Mouse (Mus musculus) kidney, embryonic 15.5 days (tissue): ENCODE data around the gene Gm11111. TPM values are rescaled to one million over a fixed set of nuclear protein-coding genes. Genes with fewer than 3 reads are reported as not detected.

Source experiments
- ATAC-seq: fragments of 200-750 bp; cut with Nextera tagmentation; replicated peaks from 2 replicates; pipeline ENCODE4 v1.8.0; 2017; ENCODE audit warnings: moderate TSS enrichment; ENCODE audit not compliant: low FRiP score
- H3K27ac ChIP-seq: fragments of 300-500 bp; sonication (generic); 2 replicates; pipeline ENCODE4 v1.5.1; 2015; ENCODE audit warnings: mild to moderate bottlenecking, inconsistent platforms
- H3K27me3 ChIP-seq: fragments of 300-500 bp; sonication (generic); 2 replicates; pipeline ENCODE4 v1.6.1; 2015; ENCODE audit warnings: inconsistent platforms
- H3K36me3 ChIP-seq: fragments of 300-500 bp; sonication (generic); 2 replicates; pipeline ENCODE4 v1.6.1; 2015; ENCODE audit warnings: inconsistent platforms
- H3K4me1 ChIP-seq: fragments of 300-500 bp; sonication (generic); 2 replicates; pipeline ENCODE4 v1.6.1; 2015; ENCODE audit warnings: inconsistent platforms
- H3K4me2 ChIP-seq: fragments of 300-500 bp; sonication (generic); 2 replicates; pipeline ENCODE4 v1.6.1; 2015; ENCODE audit warnings: moderate library complexity, mild to moderate bottlenecking, inconsistent platforms
- H3K4me3 ChIP-seq: fragments of 300-500 bp; sonication (generic); replicated peaks from 2 replicates; pipeline ENCODE4 v1.5.1; 2015; ENCODE audit warnings: mild to moderate bottlenecking, inconsistent platforms
- H3K9ac ChIP-seq: fragments of 300-500 bp; sonication (generic); 2 replicates; pipeline ENCODE4 v1.6.1; 2015; ENCODE audit warnings: mild to moderate bottlenecking, inconsistent platforms
- H3K9me3 ChIP-seq: fragments of 300-500 bp; sonication (generic); replicated peaks from 2 replicates; pipeline ENCODE4 v1.6.1; 2016; ENCODE audit warnings: inconsistent platforms
- WGBS: fragments of 180-500 bp; shearing (Covaris S2); methylation state at CpG from one replicate; pipeline ENCODE4 v1.1.7; 2015; ENCODE audit warnings: mixed read lengths; 5-methylcytosine and 5-hydroxymethylcytosine counted together
- polyA plus RNA-seq: library from polyadenylated mRNA; unstranded; fragments of >200 nt; fragmentation: Nextera tagmentation; extraction: Ambion mirVana; gene quantifications from 2 replicates; pipeline ENCODE4 v1.2.1, GENCODE M21; 2015

Gm11111 gene
- polyA plus RNA-seq: not detected in 2 replicates

DNA sequence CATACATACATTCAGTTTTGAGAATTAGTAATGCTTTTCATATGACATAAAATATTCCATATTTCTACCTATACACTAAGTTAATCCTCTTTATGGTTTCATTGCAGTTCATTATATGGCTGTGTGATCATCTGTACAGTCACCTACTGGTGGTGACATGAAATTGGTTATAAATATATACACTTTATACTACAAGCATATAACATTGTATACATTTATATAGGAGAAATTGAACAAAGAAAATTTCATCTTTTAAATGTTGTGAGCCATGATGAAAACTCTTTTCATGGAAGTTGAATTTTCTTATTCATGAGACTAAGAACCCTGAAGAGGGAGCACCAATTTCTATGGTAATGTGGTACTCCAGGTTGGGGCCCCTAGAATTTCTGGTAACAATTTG, at the start of gene Gm11111:
Gm11111 (plus strand) TSS at position 301 of the 400 bp plus-strand sequence.
- Histone ChIP-seq H3K9ac (no peak within 1 kb of the TSS), H3K4me3 (no peak within 1 kb of the TSS), H3K27me3 (no peaks in the 10 kb centered on the region), H3K4me2 (no peak within 1 kb of the TSS), H3K27ac (no peak within 1 kb of the TSS), H3K4me1 (peaks cover 5% of the 10 kb centered on the region; the same call in 1 of the 2 replicates), H3K9me3 (no peaks in the 10 kb centered on the region), H3K36me3 (no peaks in the 10 kb centered on the region)
- ATAC-seq: no peak

- Histone ChIP-seq H3K27ac (no peak overlapping the region), H3K4me2 (no peak overlapping the region), H3K27me3 (no peaks in the 10 kb centered on the region), H3K36me3 (no peaks in the 10 kb centered on the region), H3K4me1 (no peaks in the 10 kb centered on the region), H3K9ac (no peak overlapping the region), H3K4me3 (no peak overlapping the region), H3K9me3 (no peaks in the 10 kb centered on the region)
- ATAC-seq: no peak
- WGBS: 49% methylated on average over 7 of the region's 7 CpGs
Observed at GRCm38 (mm10) chr5:98516214-98516613, 36.3 kb upstream of the Gm11111 start.

GRCm38 (mm10) chr5:98520118-98520517, 32.4 kb upstream of the Gm11111 start:
- H3K27me3 ChIP-seq: no peaks in the 10 kb centered on the region
- no peaks in the 10 kb centered on the region for H3K9me3 ChIP-seq
- no peak overlapping the region for H3K9ac ChIP-seq
- H3K4me3 ChIP-seq: no peak overlapping the region
- no peaks in the 10 kb centered on the region for H3K4me1 ChIP-seq
- WGBS: 51% methylated on average over 2 of the region's 2 CpGs
- no peaks in the 10 kb centered on the region for H3K36me3 ChIP-seq
- H3K4me2 ChIP-seq: no peak overlapping the region
- ATAC-seq: no peak
- no peak overlapping the region for H3K27ac ChIP-seq

DNA sequence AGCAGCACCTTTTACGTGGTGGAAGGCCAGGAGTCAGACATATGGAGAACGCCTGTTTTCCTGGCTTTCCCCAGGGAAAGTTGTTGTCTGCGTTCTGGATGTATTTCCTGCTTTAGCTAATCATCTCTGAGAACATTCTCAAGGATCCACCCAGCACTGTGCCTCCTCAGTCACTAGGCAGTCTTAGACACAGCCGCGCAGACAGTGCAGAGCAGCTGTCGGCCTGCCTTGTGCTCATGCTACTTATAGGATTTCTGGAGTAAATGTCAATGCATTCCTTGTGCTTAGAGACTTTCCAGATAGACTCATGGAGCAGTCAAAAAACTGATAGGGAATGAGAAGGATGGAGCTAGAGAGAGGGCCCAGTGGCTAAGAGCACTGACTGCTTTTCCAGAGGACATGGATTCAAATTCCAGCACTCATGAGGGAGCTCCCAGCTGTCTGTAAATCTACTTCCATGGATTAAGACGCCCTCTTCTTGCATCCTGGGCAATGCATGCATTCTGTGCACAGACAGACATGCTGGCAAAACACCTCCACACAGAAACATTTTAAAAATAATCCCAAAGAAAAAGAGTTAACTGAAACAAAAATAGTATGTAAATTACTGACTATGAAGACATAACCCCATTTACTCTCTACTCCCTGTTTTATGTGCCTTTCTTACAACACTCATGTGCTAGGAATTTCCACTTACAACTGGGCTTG, 30.1 kb upstream of the Gm11111 start:
- 84% methylated on average over 7 of the region's 7 CpGs for WGBS
- Histone ChIP-seq H3K27me3 (no peaks in the 10 kb centered on the region), H3K27ac (no peak overlapping the region), H3K36me3 (no peaks in the 10 kb centered on the region), H3K9ac (no peak overlapping the region), H3K4me3 (no peak overlapping the region), H3K4me1 (no peaks in the 10 kb centered on the region), H3K9me3 (no peaks in the 10 kb centered on the region), H3K4me2 (no peak overlapping the region)
- ATAC-seq: no peak

DNA sequence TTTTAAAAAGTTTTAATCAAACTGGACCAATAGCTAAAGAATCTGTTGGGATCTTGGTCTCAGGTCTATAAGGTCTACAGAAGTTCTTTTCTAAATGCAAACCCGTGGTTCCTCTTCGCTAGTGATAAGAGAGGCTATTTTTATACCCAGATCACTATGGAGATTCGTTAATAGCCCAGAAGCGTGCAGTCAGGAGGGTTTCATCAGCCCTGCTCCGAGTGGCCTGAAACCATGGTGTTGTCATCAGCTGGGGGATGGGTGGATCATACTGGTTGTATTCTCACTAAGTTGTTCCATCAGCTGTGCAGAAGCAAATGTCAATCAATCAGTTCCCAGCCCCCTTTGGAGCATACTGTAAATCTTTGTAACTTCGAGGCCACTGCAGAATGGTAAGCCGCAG, 29.4 kb upstream of the Gm11111 start:
- Histone ChIP-seq H3K4me3 (no peak overlapping the region), H3K27ac (peak overlapping the region; percentile 34; the same call in 1 of the 2 replicates), H3K36me3 (no peaks in the 10 kb centered on the region), H3K4me2 (no peak overlapping the region), H3K9ac (no peak overlapping the region), H3K4me1 (no peaks in the 10 kb centered on the region), H3K9me3 (no peaks in the 10 kb centered on the region), H3K27me3 (no peaks in the 10 kb centered on the region)
- WGBS: 81% methylated on average over 7 of the region's 7 CpGs
- no peak for ATAC-seq

GRCm38 (mm10) chr5:98523783-98524182, 28.7 kb upstream of the Gm11111 start:
- Histone ChIP-seq H3K9ac (no peak overlapping the region), H3K27me3 (no peaks in the 10 kb centered on the region), H3K27ac (0 out of 2 replicates have a peak overlapping the region, but pooled peaks have one; percentile 41), H3K36me3 (no peaks in the 10 kb centered on the region), H3K4me1 (no peaks in the 10 kb centered on the region), H3K4me3 (no peak overlapping the region), H3K4me2 (no peak overlapping the region), H3K9me3 (no peaks in the 10 kb centered on the region)
- 85% methylated on average over 1 of the region's 1 CpGs for WGBS
- 0 out of 2 replicates have a peak, but pooled peaks have one; percentile 52 for ATAC-seq

- Histone ChIP-seq H3K9ac (no peak overlapping the region), H3K4me2 (no peak overlapping the region), H3K27ac (no peak overlapping the region), H3K4me1 (no peaks in the 10 kb centered on the region), H3K4me3 (no peak overlapping the region), H3K27me3 (no peaks in the 10 kb centered on the region), H3K36me3 (no peaks in the 10 kb centered on the region), H3K9me3 (no peaks in the 10 kb centered on the region)
- WGBS: 84% methylated on average over 1 of the region's 1 CpGs
- no peak for ATAC-seq
Observed at GRCm38 (mm10) chr5:98541333-98541732, 11.2 kb upstream of the Gm11111 start.

DNA sequence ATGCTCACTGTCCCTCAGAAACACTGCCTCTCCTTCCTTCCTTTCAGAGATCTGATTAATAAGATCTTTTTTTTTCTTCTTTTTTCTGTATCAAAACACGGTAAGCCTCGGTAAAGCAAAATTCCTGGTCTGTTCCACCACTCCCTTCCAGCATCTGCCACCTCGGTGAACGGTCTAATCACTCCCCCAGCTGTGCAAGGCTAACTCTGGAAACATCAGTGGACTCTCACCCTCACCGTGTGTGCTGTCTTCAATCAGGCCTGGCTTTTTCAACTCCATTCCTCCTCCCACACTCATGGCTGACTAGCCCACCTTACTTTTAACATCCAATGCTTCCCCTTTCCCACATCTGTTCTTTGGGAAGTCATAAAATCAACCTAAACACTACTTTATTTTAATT, 2.2 kb upstream of the Gm11111 start:
- H3K36me3 ChIP-seq: no peaks in the 10 kb centered on the region
- peaks cover 5% of the 10 kb centered on the region; the same call in 1 of the 2 replicates for H3K4me1 ChIP-seq
- no peak overlapping the region for H3K27ac ChIP-seq
- no peaks in the 10 kb centered on the region for H3K27me3 ChIP-seq
- ATAC-seq: no peak
- no peaks in the 10 kb centered on the region for H3K9me3 ChIP-seq
- WGBS: 30% methylated on average over 5 of the region's 5 CpGs
- no peak overlapping the region for H3K4me3 ChIP-seq
- no peak overlapping the region for H3K9ac ChIP-seq
- H3K4me2 ChIP-seq: no peak overlapping the region

GRCm38 (mm10) chr5:98550873-98551272, 1.6 kb upstream of the Gm11111 start:
- Histone ChIP-seq H3K4me3 (no peak overlapping the region), H3K4me1 (peaks cover 5% of the 10 kb centered on the region; the same call in 1 of the 2 replicates), H3K27me3 (no peaks in the 10 kb centered on the region), H3K9me3 (no peaks in the 10 kb centered on the region), H3K4me2 (no peak overlapping the region), H3K36me3 (no peaks in the 10 kb centered on the region), H3K27ac (no peak overlapping the region), H3K9ac (no peak overlapping the region)
- 83% methylated on average over 1 of the region's 1 CpGs for WGBS
- ATAC-seq: no peak

DNA sequence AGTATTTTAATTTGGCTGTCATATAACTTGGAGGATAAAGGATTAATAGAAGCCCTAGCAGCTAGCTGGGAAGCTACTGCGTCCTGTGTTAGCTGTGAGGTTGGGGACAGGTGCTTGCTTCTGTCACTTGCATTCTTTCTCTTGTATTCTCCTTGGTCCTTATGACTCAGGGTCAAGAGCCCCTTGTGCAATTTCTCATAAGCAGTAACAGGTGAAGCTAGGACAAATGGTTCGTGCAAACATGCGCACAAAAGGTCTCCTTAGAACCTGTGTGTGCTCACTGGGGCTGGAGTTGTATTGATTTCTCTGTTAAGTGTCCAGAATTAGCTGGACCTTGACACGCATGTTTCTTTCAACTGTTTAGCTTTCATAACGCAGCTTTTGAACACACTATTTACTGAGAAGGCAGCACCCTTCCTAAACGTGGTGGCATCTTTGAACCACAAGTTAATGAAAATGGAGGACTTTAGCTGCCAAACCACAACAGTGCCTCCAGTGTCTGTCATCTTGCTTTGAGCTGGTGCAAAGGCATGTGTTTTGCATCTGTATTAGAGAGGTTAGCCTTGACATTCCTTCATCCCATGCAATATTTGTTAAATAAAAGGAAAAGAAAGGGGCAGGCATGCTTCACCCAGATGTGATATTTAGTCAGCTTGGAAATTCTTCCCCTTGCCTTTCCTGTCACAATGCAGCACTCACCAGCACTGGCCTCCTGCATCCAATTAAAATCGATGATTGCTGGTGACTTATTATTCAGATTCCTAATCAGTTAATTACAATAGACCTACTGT, 511 bp downstream of the Gm11111 start:
- peaks cover 5% of the 10 kb centered on the region; the same call in 1 of the 2 replicates for H3K4me1 ChIP-seq
- H3K4me3 ChIP-seq: no peak overlapping the region
- H3K4me2 ChIP-seq: no peak overlapping the region
- WGBS: 79% methylated on average over 7 of the region's 7 CpGs
- H3K27ac ChIP-seq: no peak overlapping the region
- H3K9me3 ChIP-seq: no peaks in the 10 kb centered on the region
- no peaks in the 10 kb centered on the region for H3K36me3 ChIP-seq
- H3K9ac ChIP-seq: no peak overlapping the region
- ATAC-seq: no peak
- H3K27me3 ChIP-seq: no peaks in the 10 kb centered on the region

- no peaks in the 10 kb centered on the region for H3K36me3 ChIP-seq
- peaks cover 5% of the 10 kb centered on the region; the same call in 1 of the 2 replicates for H3K4me1 ChIP-seq
- ATAC-seq: peak; percentile 85
- H3K9me3 ChIP-seq: no peaks in the 10 kb centered on the region
- 56% methylated on average over 4 of the region's 4 CpGs for WGBS
- no peak overlapping the region for H3K27ac ChIP-seq
- no peaks in the 10 kb centered on the region for H3K27me3 ChIP-seq
- no peak overlapping the region for H3K4me3 ChIP-seq
- no peak overlapping the region for H3K4me2 ChIP-seq
- H3K9ac ChIP-seq: no peak overlapping the region
Observed at GRCm38 (mm10) chr5:98561301-98561700, 8.8 kb downstream of the Gm11111 start.

DNA sequence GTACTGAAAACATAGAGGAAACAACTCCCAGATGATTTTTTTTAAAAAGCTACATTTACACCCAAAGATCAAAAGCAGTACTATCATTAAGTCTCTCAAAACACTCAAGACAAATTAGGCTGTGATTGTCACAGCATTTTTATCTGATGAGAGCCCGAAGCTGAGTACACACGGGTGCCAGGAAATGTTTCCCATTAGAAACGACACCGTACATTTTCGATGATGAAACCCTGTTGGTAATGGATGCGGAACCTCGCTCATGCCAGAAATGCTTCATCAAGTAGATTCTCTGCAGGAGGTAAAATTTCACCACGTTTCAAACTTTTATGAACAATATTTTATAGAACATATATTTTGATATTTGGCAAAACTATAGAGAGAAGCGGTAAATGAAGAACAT, 10.3 kb downstream of the Gm11111 start:
- no peak overlapping the region for H3K4me3 ChIP-seq
- no peaks in the 10 kb centered on the region for H3K9me3 ChIP-seq
- no peak for ATAC-seq
- H3K4me2 ChIP-seq: no peak overlapping the region
- H3K27me3 ChIP-seq: no peaks in the 10 kb centered on the region
- no peak overlapping the region for H3K27ac ChIP-seq
- peaks cover 5% of the 10 kb centered on the region; the same call in 1 of the 2 replicates for H3K4me1 ChIP-seq
- no peak overlapping the region for H3K9ac ChIP-seq
- WGBS: 70% methylated on average over 9 of the region's 9 CpGs
- no peaks in the 10 kb centered on the region for H3K36me3 ChIP-seq
